Mouse (Mus musculus) gastrocnemius, postnatal 36 days (tissue): ENCODE results near the gene Olfr1193. TPM values are rescaled to one million over a fixed set of nuclear protein-coding genes. Genes with fewer than 3 reads are reported as not detected.
"Not testable (repeated sequence)": the region's sequence is repeated elsewhere in the genome, so short reads cannot be mapped to it uniquely, and the experiment has no call there.

Source experiments
- DNase-seq, 2 experiments: peaks; one replicate each; pipeline ENCODE4 v3.0.0; 2022
- intact Hi-C: fragments of 180-260 bp; cut with DNase I; formaldehyde crosslinking; loops from one replicate; pipeline ENCODE4 v1.15.1; 2025
- long read RNA-seq, 2 experiments: library from polyadenylated mRNA; stranded (forward); transcript quantifications; one replicate each; pipeline ENCODE4 v2.0.0; 2021
- total RNA-seq, 2 experiments: library from RNA; stranded (reverse); gene quantifications; 2 replicates each; pipeline ENCODE4 v1.2.3; 2021

Gene Olfr1193
- not detected for total RNA-seq
- long read RNA-seq, experiment 1, result 0 reads
- long read RNA-seq, experiment 2, result 0 reads

GRCm38 (mm10) chr2:88675328-88675727, at the start of gene Olfr1193:
Olfr1193 (plus strand) TSS chr2:88675628.
- intact Hi-C loops, DNase-seq: not testable (repeated sequence)

GRCm38 (mm10) chr2:88640242-88640641, 35.2 kb upstream of the Olfr1193 start, which contains the start of gene Olfr1191-ps1:
Olfr1191-ps1 (plus strand) TSS chr2:88640542.
- DNase-seq, intact Hi-C loops: not testable (repeated sequence)

GRCm38 (mm10) chr2:88648209-88648608, 27.2 kb upstream of the Olfr1193 start, which contains the start of gene Olfr1192-ps1:
Olfr1192-ps1 (plus strand) TSS chr2:88648509.
- no peak for DNase-seq
- intact Hi-C loops, result no loop called here

GRCm38 (mm10) chr2:88689087-88689486, 13.7 kb downstream of the Olfr1193 start, which contains the start of gene Olfr1195:
Olfr1195 (minus strand) TSS chr2:88689187.
- DNase-seq, result no peak
- intact Hi-C loops, result no loop called here

- intact Hi-C loops, result no loop called here
- no peak for DNase-seq
Observed at GRCm38 (mm10) chr2:88704497-88704896, 29.1 kb downstream of the Olfr1193 start, which contains the start of gene Olfr1196. Olfr1196 (minus strand) TSS chr2:88704597.

Other genes starting within 250 kb of the Olfr1193 start
- not detected for gene Olfr1181, start 249.5 kb upstream of the Olfr1193 start, total RNA-seq
- gene Gm13757, start 226.5 kb upstream of the Olfr1193 start, total RNA-seq, result not detected
- not detected for gene Olfr1183, start 220.8 kb upstream of the Olfr1193 start, total RNA-seq
- gene Olfr1184, start 192.0 kb upstream of the Olfr1193 start, total RNA-seq, result not detected
- gene Olfr1185-ps1, start 182.3 kb upstream of the Olfr1193 start, total RNA-seq, result not detected
- not detected for gene Olfr1186, start 157.1 kb upstream of the Olfr1193 start, total RNA-seq
- not detected for gene Olfr1188, start 118.7 kb upstream of the Olfr1193 start, total RNA-seq
- gene Olfr1189, start 89.2 kb upstream of the Olfr1193 start, total RNA-seq, result not detected
- gene Olfr1191-ps1, start 35.1 kb upstream of the Olfr1193 start, total RNA-seq, result not detected
- gene Olfr1192-ps1, start 27.1 kb upstream of the Olfr1193 start, total RNA-seq, result not detected
- gene Olfr1195, start 13.6 kb downstream of the Olfr1193 start, total RNA-seq, result not detected
- gene Olfr1196, start 29.0 kb downstream of the Olfr1193 start, total RNA-seq, result not detected
- not detected for gene Olfr1197, start 56.7 kb downstream of the Olfr1193 start, total RNA-seq
- not detected for gene Olfr1198, start 75.7 kb downstream of the Olfr1193 start, total RNA-seq
- gene Olfr1199, start 84.8 kb downstream of the Olfr1193 start, total RNA-seq, result not detected
- not detected for gene Olfr1200, start 94.9 kb downstream of the Olfr1193 start, total RNA-seq
- not detected for gene Olfr1201, start 117.4 kb downstream of the Olfr1193 start, total RNA-seq
- not detected for gene Olfr1202, start 138.9 kb downstream of the Olfr1193 start, total RNA-seq
- not detected for gene Olfr1205, start 154.1 kb downstream of the Olfr1193 start, total RNA-seq
- gene Olfr1204, start 173.7 kb downstream of the Olfr1193 start, total RNA-seq, result not detected
- not detected for gene Olfr1206, start 187.6 kb downstream of the Olfr1193 start, total RNA-seq
- gene Olfr1208, start 226.7 kb downstream of the Olfr1193 start, total RNA-seq, result not detected
- not detected for gene Olfr1209, start 239.5 kb downstream of the Olfr1193 start, total RNA-seq